Mouse (Mus musculus): ENCODE measurements around the gene Ubtf. TPM values are rescaled to one million over a fixed set of nuclear protein-coding genes. Genes with fewer than 3 reads are reported as not detected.

The Ubtf gene
- polyA plus RNA-seq, 1 experiment from 2014 or later = 65.5 TPM

- Histone ChIP-seq H3K9ac (ENCODE audit: low read depth, low read length) (no peak overlapping the region), H3K36me3 (ENCODE audit: control insufficient read depth, insufficient read depth, low read length) (peaks cover 13% of the 10 kb centered on the region; the same call in 1 of the 2 replicates), H3K4me1 (ENCODE audit: control insufficient read depth, insufficient read depth, low read length) (peaks cover 5% of the 10 kb centered on the region), H3K27me3 (replicated peaks; ENCODE audit: control insufficient read depth, insufficient read depth, low read length) (no peaks in the 10 kb centered on the region), H3K4me3 (ENCODE audit: low read length) (no peak overlapping the region), H3K9me3 (ENCODE audit: control insufficient read depth, low read length) (no peaks in the 10 kb centered on the region), H3K27ac (ENCODE audit: low read length) (no peak overlapping the region), H3K4me2 (ENCODE audit: low read depth, low read length) (no peak overlapping the region)
- 61% methylated on average over 14 of the region's 14 CpGs for WGBS
- ATAC-seq = peak; percentile 15; the same call in 1 of the 2 replicates
Measured at GRCm38 (mm10) chr11:102265816-102266215, 53.7 kb downstream of the Ubtf start.

GRCm38 (mm10) chr11:102263211-102263610 is 56.3 kb downstream of the Ubtf start:
- no peaks in the 10 kb centered on the region for H3K27me3 ChIP-seq (replicated peaks; ENCODE audit: control insufficient read depth, insufficient read depth, low read length)
- H3K27ac ChIP-seq (ENCODE audit: low read length) = no peak overlapping the region
- H3K36me3 ChIP-seq (ENCODE audit: control insufficient read depth, insufficient read depth, low read length) = peaks cover 19% of the 10 kb centered on the region; the same call in 1 of the 2 replicates
- WGBS = 92% methylated on average over 7 of the region's 7 CpGs
- no peak for ATAC-seq
- H3K9ac ChIP-seq (ENCODE audit: low read depth, low read length) = no peak overlapping the region
- peaks cover 5% of the 10 kb centered on the region for H3K4me1 ChIP-seq (ENCODE audit: control insufficient read depth, insufficient read depth, low read length)
- H3K4me3 ChIP-seq (ENCODE audit: low read length) = no peak overlapping the region
- no peak overlapping the region for H3K4me2 ChIP-seq (ENCODE audit: low read depth, low read length)
- no peaks in the 10 kb centered on the region for H3K9me3 ChIP-seq (ENCODE audit: control insufficient read depth, low read length)

DNA sequence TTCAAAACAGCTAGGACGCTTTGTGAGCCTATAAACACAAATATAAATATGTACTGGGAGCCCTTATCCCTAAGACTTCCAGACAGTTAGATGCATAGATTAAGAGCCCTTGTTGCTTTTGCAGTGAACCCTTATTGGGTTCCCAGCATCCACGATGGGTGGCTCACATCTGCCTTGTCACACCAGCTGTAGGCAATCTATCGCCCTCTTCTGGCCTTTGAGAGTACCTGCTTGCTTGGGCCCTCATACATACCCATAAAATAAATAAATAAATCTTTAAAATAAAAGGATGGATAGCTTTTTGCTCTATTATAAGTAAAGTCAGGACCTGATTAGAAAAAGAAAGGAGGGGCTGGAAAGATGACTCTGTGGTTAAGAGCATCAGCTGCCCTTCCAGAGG is 61.0 kb downstream of the Ubtf start:
- Histone ChIP-seq H3K4me1 (ENCODE audit: control insufficient read depth, insufficient read depth, low read length) (no peaks in the 10 kb centered on the region), H3K9me3 (ENCODE audit: control insufficient read depth, low read length) (no peaks in the 10 kb centered on the region), H3K4me3 (ENCODE audit: low read length) (no peak overlapping the region), H3K36me3 (ENCODE audit: control insufficient read depth, insufficient read depth, low read length) (peaks cover 24% of the 10 kb centered on the region), H3K4me2 (ENCODE audit: low read depth, low read length) (no peak overlapping the region), H3K9ac (ENCODE audit: low read depth, low read length) (no peak overlapping the region), H3K27ac (ENCODE audit: low read length) (no peak overlapping the region), H3K27me3 (replicated peaks; ENCODE audit: control insufficient read depth, insufficient read depth, low read length) (no peaks in the 10 kb centered on the region)
- WGBS = 88% methylated on average over 3 of the region's 3 CpGs
- ATAC-seq = no peak

DNA sequence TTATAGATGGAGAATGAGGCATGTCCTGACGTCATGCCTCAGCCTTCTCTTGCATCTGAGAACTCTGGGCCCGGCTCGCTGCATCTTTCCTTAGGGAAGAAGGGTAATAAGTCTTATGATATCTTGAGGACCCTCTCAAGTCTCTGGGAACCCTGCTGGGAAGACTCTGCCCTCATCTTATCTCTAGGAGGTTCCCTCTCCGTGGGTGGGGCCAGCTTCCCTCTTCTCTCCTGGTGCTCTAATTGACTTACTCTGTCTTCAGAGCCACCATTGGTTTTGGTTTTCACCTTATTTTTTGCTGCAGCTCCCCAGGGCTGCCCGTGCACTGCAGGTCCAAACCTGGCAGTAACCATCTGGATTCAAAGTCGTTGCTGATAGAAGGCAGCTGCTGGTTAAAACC is 61.4 kb downstream of the Ubtf start:
- no peak overlapping the region for H3K4me3 ChIP-seq (ENCODE audit: low read length)
- H3K27ac ChIP-seq (ENCODE audit: low read length) = no peak overlapping the region
- no peak for ATAC-seq
- peaks cover 24% of the 10 kb centered on the region for H3K36me3 ChIP-seq (ENCODE audit: control insufficient read depth, insufficient read depth, low read length)
- H3K9me3 ChIP-seq (ENCODE audit: control insufficient read depth, low read length) = no peaks in the 10 kb centered on the region
- H3K4me1 ChIP-seq (ENCODE audit: control insufficient read depth, insufficient read depth, low read length) = no peaks in the 10 kb centered on the region
- 80% methylated on average over 6 of the region's 6 CpGs for WGBS
- no peak overlapping the region for H3K4me2 ChIP-seq (ENCODE audit: low read depth, low read length)
- H3K9ac ChIP-seq (ENCODE audit: low read depth, low read length) = no peak overlapping the region
- H3K27me3 ChIP-seq (replicated peaks; ENCODE audit: control insufficient read depth, insufficient read depth, low read length) = no peaks in the 10 kb centered on the region

DNA sequence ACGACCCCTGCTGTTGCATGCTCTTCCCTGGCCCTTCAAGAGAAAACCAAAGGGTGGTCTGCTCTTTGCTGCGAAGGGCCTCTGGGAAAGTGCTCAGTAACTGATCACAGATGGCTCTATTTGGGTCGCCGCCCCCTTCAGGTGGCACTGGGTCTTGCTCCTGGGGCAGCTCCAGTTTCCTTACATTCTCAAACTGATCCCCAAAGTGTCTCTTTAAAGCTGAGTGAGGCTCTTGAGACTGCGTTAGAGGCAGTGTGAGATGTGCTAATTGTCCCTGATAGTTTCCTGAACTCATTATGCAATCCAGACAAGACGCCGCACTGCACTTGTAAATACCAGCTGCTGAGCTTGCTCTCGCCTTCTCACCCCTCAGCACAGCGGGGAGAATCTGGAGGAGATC is 62.0 kb downstream of the Ubtf start:
- Histone ChIP-seq H3K4me3 (ENCODE audit: low read length) (no peak overlapping the region), H3K9ac (ENCODE audit: low read depth, low read length) (no peak overlapping the region), H3K4me1 (ENCODE audit: control insufficient read depth, insufficient read depth, low read length) (no peaks in the 10 kb centered on the region), H3K9me3 (ENCODE audit: control insufficient read depth, low read length) (no peaks in the 10 kb centered on the region), H3K4me2 (ENCODE audit: low read depth, low read length) (no peak overlapping the region), H3K27me3 (replicated peaks; ENCODE audit: control insufficient read depth, insufficient read depth, low read length) (no peaks in the 10 kb centered on the region), H3K27ac (ENCODE audit: low read length) (no peak overlapping the region), H3K36me3 (ENCODE audit: control insufficient read depth, insufficient read depth, low read length) (peaks cover 21% of the 10 kb centered on the region)
- no peak for ATAC-seq
- WGBS = 40% methylated on average over 9 of the region's 9 CpGs

Other genes starting within 250 kb of the Ubtf start
- 5.8 and 6.2 TPM in 2 replicates for gene Mpp2, start 231.2 kb downstream of the Ubtf start, polyA plus RNA-seq (2015; fragmentation: Nextera tagmentation; extraction: Ambion mirVana)
- gene Ppy, start 218.4 kb downstream of the Ubtf start, polyA plus RNA-seq (2015; fragmentation: Nextera tagmentation; extraction: Ambion mirVana) = 3.9 and 6.0 TPM in 2 replicates
- gene Pyy, start 211.9 kb downstream of the Ubtf start, polyA plus RNA-seq (2015; fragmentation: Nextera tagmentation; extraction: Ambion mirVana) = 62.9 and 67.0 TPM in 2 replicates
- 33.8 and 39.1 TPM in 2 replicates for gene Nags, start 174.2 kb downstream of the Ubtf start, polyA plus RNA-seq (2015; fragmentation: Nextera tagmentation; extraction: Ambion mirVana)
- 23.4 and 26.0 TPM in 2 replicates for gene Tmem101, start 163.3 kb downstream of the Ubtf start, polyA plus RNA-seq (2015; fragmentation: Nextera tagmentation; extraction: Ambion mirVana)
- 87.9 and 115 TPM in 2 replicates for gene Lsm12, start 134.4 kb downstream of the Ubtf start, polyA plus RNA-seq (2015; fragmentation: Nextera tagmentation; extraction: Ambion mirVana)
- gene G6pc3, start 130.1 kb downstream of the Ubtf start, polyA plus RNA-seq (2015; fragmentation: Nextera tagmentation; extraction: Ambion mirVana) = 26.7 and 32.1 TPM in 2 replicates
- 54.8 and 55.5 TPM in 2 replicates for gene Hdac5, start 89.6 kb downstream of the Ubtf start, polyA plus RNA-seq (2015; fragmentation: Nextera tagmentation; extraction: Ambion mirVana)
- gene BC030867, start 70.9 kb downstream of the Ubtf start, polyA plus RNA-seq (2015; fragmentation: Nextera tagmentation; extraction: Ambion mirVana) = 12.4 and 15.9 TPM in 2 replicates
- gene Asb16, start 51.0 kb downstream of the Ubtf start, polyA plus RNA-seq (2015; fragmentation: Nextera tagmentation; extraction: Ambion mirVana) = 0.05 TPM in 2 replicates
- gene Tmub2, start 34.8 kb downstream of the Ubtf start, polyA plus RNA-seq (2015; fragmentation: Nextera tagmentation; extraction: Ambion mirVana) = 52.0 and 54.3 TPM in 2 replicates
- 8.8 and 9.0 TPM in 2 replicates for gene Atxn7l3, start 23.1 kb downstream of the Ubtf start, polyA plus RNA-seq (2015; fragmentation: Nextera tagmentation; extraction: Ambion mirVana)
- gene Slc4a1, start 46.5 kb upstream of the Ubtf start, polyA plus RNA-seq (2015; fragmentation: Nextera tagmentation; extraction: Ambion mirVana) = 11.2 and 19.3 TPM in 2 replicates
- gene Rundc3a, start 73.7 kb upstream of the Ubtf start, polyA plus RNA-seq (2015; fragmentation: Nextera tagmentation; extraction: Ambion mirVana) = 6.0 and 6.8 TPM in 2 replicates
- 366 and 376 TPM in 2 replicates for gene Slc25a39, start 88.2 kb upstream of the Ubtf start, polyA plus RNA-seq (2015; fragmentation: Nextera tagmentation; extraction: Ambion mirVana)
- 221 and 245 TPM in 2 replicates for gene Grn, start 110.6 kb upstream of the Ubtf start, polyA plus RNA-seq (2015; fragmentation: Nextera tagmentation; extraction: Ambion mirVana)
- gene Fam171a2, start 127.9 kb upstream of the Ubtf start, polyA plus RNA-seq (2015; fragmentation: Nextera tagmentation; extraction: Ambion mirVana) = 0.86 and 1.8 TPM in 2 replicates
- 3.1 and 3.7 TPM in 2 replicates for gene Itga2b, start 150.4 kb upstream of the Ubtf start, polyA plus RNA-seq (2015; fragmentation: Nextera tagmentation; extraction: Ambion mirVana)
- 31.7 and 34.5 TPM in 2 replicates for gene Gpatch8, start 236.7 kb upstream of the Ubtf start, polyA plus RNA-seq (2015; fragmentation: Nextera tagmentation; extraction: Ambion mirVana)